In the genomic region with DNA sequence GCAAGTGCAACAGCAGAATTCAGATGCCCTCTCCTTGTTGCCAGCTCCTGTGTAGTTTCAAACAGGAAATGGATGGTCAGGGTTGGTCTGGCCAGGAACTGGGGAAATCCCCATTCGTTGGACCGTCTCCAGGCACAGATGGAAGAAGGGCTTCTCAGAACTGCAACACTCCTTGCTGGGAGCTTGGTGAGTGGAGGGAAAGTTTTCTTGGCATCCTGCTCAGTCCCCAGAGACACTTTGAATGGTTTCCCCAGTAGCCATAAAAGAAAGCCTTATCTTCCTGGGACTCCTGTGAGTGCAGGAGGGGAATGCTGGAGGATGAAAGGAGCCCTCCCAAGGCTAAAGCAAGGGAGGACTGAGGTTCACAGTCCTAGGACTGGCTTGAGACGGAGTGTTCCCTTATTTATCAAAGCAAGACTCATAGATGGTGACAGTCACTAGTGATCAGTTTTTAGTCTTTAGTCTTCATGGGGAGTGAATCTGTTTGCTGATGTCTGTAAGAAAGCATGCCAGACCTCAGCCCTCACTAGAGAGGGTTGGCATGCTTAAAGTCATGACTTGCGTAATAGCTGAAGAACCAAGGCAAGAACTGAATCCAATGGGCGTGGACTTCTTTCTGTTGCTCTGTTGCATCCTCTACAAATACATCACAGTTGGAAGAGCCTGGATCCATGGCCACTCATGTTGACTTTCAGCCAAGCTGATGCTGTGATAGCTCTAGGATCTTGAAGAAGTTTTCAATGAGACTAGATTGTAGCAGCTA, we compare ENCODE assay signal across 8 mouse cellular contexts.
DNase-seq lines count a peak whose midpoint lies in the region; ATAC-seq lines count a peak whose summit lies in the region.

No protein-coding gene starts in this region.

- ATAC-seq in inflammation-experienced regulatory T-cells, adult 6 months = no peak

- peak; percentile 57 to 77 for DNase-seq in adrenal gland, adult (ENCODE audit: inconsistent age in 2 of 2, low spot score in 1 of 2)
- DNase-seq in adrenal gland, postnatal 4 days (ENCODE audit: low spot score in 2 of 2) = no peak
- peak; percentile 39 for DNase-seq in right cerebral cortex, postnatal 14 days
- no peak for DNase-seq in right cerebral cortex, adult 18-20 months
- peak; percentile 55 for DNase-seq in gastrocnemius, postnatal 25 days
- peak; percentile 38 to 43 for DNase-seq in layer of hippocampus, adult 8-10 months (ENCODE audit: low spot score in 2 of 2)
- DNase-seq in ovary, adult 18-20 months (ENCODE audit: low spot score) = peak; percentile 46

Comparison
In these comparisons a context has a peak if more than half of its experiments do, and no peak if none do; other contexts are left out.
1. DNase-seq: peak in adrenal gland, adult (2 of 2), right cerebral cortex, postnatal 14 days (single experiment), gastrocnemius, postnatal 25 days (single experiment), layer of hippocampus, adult 8-10 months (2 of 2) and ovary, adult 18-20 months (single experiment); none in adrenal gland, postnatal 4 days (0 of 2) and right cerebral cortex, adult 18-20 months (single experiment).